Mouse (Mus musculus) thymus, postnatal 25 days (tissue): ENCODE measurements around the gene Fam214b.

Experiments used
- DNase-seq: peaks from one replicate; pipeline ENCODE4 v3.0.0; 2022

Fam214b gene

GRCm38 (mm10) chr4:43045659-43046302 is at the start of gene Fam214b:
Fam214b (minus strand) TSS chr4:43046220.
- peak; percentile 81 for DNase-seq

DNA sequence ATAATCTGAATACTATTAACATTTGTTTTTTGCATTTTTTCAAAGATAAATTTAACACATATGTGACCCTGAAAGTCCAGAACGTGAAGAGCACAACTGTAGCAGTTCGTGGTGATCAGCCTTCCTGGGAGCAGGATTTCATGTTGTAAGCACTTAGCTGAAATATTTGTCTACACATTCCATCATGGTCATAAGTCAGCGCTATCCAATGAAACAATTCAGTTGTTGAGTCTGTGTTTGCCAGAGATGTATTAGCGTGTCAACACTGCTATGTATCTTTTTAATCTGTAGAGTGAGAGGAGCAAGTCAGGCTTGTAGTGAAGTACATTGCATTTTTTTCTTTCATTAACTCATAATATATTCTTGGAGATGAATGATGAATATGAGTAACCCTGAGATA is 45.2 kb upstream of the Fam214b start:
- DNase-seq = no peak

GRCm38 (mm10) chr4:43089950-43090349 is 43.9 kb upstream of the Fam214b start:
- no peak for DNase-seq

DNA sequence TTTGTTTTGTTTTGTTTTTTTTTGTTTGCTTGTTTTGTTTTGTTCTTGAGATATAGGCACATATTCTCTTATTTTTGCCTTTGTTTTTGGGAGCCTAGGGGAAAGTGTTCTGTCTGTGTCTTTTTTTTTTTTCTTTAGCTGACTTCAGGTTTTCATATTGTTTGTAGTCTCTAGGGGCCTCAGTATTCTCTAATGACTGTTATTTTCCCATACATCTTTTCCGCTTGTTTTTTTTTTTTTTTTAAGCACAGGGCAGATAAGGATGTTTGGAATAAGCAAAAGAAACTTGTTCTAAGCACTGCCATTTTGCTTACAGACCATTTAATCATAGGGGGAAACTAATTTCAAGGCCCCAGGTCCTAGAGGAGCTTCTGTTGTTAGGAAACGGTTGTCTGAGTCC is 36.4 kb upstream of the Fam214b start:
- no peak for DNase-seq

GRCm38 (mm10) chr4:43078071-43078718 is 32.2 kb upstream of the Fam214b start:
- DNase-seq = no peak

GRCm38 (mm10) chr4:43074923-43075322 is 28.9 kb upstream of the Fam214b start:
- DNase-seq = no peak

GRCm38 (mm10) chr4:43065471-43065870 is 19.5 kb upstream of the Fam214b start:
- DNase-seq = no peak

DNA sequence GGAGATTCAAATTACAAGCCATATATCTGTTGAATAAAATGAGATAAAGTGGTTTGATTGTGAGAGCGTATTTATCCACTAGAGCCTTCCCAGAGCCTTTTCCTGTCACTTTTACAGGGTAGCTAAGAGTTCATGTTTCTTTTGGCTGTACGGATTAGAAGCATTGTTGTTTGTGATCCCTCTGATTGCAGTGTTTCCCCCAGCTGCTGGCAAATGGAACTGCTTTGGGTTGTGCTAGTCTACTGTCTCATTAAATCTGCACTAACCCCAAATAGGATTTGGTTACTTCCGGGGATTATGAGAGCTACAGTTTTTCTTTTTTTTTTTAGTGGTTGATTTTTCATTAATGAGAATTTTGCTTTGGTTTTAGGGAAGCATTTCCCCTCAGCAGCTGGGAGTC is 14.3 kb upstream of the Fam214b start:
- DNase-seq = no peak

DNA sequence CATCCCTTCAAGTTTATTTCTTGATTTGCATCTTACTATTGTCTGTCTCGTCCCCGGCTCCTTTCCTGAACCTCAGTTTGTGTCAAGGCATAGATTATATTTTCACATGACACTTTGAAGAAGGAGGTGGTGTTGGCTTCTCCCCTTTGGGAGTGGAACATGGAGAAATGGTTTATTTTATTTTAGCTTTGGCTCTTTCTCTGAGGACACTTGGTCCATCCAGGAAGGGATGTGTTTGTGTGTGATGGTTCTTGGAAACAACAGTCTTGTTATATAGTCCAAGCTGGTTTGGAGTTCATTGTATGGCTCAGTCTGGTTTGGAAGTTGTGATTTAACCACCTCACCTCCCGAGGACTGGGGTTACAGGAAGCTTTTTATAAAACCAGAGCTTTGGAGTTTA is 13.7 kb upstream of the Fam214b start:
- no peak for DNase-seq

- DNase-seq = peak; percentile 43
Observed at GRCm38 (mm10) chr4:43058753-43059654, 13.0 kb upstream of the Fam214b start, which contains the start of gene Unc13b. Unc13b (plus strand) TSS chr4:43058953.

DNA sequence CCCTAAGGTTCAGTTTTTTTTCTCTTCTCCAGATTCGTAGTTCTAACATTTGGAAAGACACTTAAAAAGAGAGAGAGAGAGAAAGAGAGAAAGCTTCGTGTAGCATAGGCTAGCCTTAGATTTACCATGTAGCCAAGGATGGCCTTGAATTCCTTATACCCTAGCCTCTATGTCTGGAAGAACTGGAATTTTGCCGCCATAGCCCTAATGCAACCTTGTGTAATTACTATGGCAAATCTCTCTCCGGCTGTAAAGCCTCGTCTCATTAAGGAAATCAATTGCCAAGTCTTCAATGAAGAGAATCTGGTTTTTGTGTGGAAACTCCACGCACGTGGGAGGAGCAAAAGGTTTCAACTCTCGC is 12.4 kb upstream of the Fam214b start:
- DNase-seq = no peak

DNA sequence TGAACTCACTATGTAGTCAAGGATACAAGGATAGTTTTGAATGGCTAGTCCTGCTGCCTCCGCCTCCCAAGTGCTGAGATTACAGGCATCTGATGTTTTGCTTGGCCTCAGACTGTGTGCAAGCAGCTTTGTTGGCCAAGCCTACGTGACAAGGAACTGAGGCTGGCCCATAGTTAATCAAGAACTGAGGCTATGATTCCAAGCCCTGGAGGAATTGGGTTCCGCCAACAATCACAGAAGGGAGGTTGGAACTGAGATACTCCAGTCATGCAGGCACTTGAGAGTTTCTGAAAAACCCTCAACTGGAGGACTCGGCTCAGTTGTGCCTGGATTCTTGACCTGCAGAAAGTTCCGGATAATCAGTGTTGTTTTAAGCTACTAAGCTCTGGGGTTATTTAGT is 11.6 kb upstream of the Fam214b start:
- no peak for DNase-seq

DNA sequence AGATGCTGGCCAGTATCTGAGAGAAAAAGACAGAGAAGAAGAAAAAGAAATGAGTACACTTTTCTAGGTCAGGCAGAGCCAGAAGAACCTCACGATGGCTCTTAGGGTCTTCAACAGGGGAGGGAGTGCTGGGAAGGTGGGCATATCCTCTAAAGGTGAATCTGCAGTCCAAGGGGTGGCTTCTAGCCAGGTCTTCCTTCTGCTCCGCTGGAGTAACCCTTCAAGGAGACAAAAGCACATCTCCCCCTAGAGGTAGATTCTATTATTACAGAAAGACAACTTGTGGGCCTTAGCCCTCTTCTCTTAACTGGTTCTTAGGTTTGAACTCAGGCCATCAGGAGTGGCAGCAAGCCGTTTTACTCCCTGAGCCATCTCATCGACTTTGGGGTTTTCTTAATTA is 6.6 kb upstream of the Fam214b start:
- DNase-seq = no peak

DNA sequence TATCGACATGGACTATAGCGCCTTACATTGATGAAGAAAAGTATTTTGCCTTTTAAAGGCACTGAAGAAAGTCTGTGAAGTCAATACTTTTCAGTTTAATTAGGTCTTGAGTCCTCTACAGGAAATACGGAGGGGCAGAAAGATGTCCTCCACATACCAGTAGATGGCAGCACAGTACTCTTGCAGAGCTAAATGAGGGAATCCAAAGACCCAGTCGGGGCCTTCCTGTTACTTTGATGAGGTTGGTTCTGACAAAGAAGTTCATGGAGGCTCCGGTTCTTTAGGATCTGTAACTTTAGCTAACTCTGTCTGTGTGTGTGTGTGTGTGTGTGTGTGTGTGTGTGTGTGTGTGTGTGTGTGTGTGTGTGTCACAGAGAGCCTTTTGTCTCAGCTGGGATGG is 1.2 kb upstream of the Fam214b start:
- DNase-seq = peak; percentile 69

GRCm38 (mm10) chr4:43046607-43047006 is 587 bp upstream of the Fam214b start:
- no peak for DNase-seq

- no peak for DNase-seq
Observed at GRCm38 (mm10) chr4:43045285-43045658, 748 bp downstream of the Fam214b start.

DNA sequence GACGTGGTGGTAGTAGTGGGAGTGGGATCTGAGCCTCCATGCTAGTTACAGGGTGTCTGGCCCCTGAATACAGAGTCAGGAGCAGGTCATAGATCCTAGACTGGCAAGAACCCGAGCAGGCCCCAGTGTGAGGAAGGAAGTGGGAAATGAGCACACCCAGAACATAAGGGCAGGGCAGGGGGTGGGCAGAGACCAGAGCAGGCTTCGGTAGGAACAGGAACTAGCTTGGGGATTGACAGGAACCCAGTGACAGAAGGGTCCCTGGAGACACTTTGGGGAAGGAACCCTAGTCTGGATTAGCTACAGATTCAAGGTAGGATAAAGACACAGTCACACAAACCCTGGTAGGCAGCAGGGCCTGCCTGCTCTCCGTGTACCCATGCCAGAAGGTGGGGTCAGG is 1.3 kb downstream of the Fam214b start:
- DNase-seq = no peak

DNA sequence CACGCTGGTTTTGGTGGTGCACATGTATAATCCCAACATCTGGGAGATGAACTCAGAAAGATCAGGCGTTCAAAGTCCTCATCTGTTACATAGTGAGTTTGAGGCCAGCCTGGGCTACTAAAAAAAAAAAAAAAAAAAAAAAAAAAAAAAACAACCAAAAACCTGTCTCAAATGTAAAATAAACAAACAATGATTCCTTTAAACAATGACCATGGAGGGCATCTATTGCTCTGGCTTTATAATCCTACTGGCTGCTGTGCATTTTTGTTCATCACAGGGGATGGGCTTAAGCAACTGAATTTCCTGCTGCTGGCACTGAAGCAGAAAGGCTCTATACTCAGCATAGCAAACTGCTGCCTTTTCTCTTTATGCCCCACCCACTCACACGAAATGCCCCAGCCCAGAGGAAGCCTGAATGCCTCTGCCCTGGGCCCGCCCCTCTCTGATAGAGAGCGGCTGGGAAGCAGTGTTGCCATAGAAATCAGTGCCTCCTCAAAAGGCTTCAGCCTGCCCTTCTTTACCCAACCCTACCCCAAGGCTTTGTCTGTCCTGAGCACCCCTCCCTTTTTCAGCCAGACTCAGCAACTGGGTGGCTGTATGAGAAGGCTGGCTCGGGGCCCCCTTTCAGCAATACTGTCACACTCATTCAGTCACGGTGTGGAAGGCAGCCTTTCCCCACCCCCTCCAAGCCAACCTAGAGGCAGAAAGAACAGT is 2.2 kb downstream of the Fam214b start:
- DNase-seq = peak; percentile 65

DNA sequence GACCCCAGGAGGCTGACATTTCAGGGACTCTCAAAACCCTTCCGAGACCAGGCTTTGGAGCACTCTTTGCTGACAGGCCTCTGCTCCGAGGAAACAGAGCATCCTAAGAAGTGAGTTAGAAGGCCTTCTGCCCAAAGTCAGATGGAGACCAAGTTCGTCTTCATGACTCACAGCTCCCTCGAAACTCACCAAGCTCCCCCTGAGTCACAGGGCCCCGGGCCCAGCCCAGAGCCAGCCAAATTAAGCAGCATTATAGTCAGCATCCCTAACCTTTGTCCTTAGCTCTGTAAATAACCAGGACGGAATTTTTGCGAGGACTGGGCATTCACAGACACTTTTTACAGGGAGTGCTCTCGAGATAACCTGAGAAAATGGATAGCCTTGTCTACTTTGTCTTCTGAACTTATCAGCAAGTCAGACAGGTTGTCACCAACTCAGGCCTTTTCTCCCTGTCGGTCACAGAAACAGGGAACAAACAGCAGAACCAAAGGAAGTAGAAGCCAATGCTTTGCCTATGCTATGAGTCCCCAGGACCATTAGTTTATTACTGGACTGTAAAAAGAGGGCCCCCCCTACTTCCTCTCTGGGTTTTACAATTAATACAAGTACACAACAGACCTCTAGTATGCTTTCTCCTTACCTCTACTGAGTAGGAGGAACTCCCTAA is 5.0 kb downstream of the Fam214b start:
- no peak for DNase-seq

- peak; percentile 90 for DNase-seq
Observed at GRCm38 (mm10) chr4:43040114-43040572, 5.9 kb downstream of the Fam214b start.

DNA sequence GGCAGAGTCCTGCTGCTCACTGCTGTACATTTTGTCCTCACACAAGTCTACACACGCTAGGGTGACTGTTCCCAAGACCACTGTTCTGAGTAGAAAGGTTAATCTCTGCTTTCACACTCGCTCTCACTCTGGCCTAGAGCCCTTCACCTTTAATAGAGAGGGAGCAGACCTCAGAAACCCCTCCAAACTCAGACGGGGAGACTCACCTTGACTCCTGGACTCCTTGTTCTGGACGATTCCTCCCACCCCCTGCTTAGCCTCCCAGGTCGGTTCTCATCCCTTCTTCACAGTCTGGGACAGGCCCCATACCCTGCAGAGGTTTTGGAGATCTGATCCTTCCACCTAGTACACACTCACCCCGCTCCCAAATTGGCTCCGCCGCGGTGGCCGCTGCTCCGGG is 6.4 kb downstream of the Fam214b start:
- no peak for DNase-seq
